ENCODE assay signal across 9 mouse cellular contexts in genomic region chr14:58937791-58938600, GRCm38 (mm10).
A peak's percentile ranks its signal among the peaks of the same experiment; 100 is the strongest.
DNase-seq lines count a peak whose midpoint lies in the region; ATAC-seq lines count a peak whose summit lies in the region.
"Had no signal": no experiment of that assay in that cellular context is flagged by ENCODE, and none has a peak within 500 bp of the region (broad histone marks: within the 10 kb centered on the region; RNA-seq: fewer than 3 reads in every experiment).

No protein-coding gene starts in this region.

- H3K27me3 ChIP-seq in forebrain, embryonic 15.5 days: no peaks in the 10 kb centered on the region
- no peaks in the 10 kb centered on the region for H3K27me3 ChIP-seq in midbrain, embryonic 10.5 days (ENCODE audit: low read depth, poor library complexity, severe bottlenecking)
- H3K27me3 ChIP-seq: limb, embryonic 12.5 days had no signal

- no peak overlapping the region for H3K4me3 ChIP-seq in forebrain, embryonic 15.5 days
- no peak overlapping the region for H3K4me3 ChIP-seq in midbrain, embryonic 10.5 days
- H3K4me3 ChIP-seq: limb, embryonic 12.5 days had no signal

- no peak overlapping the region for H3K9ac ChIP-seq in forebrain, embryonic 15.5 days (replicated peaks)
- H3K9ac ChIP-seq: limb, embryonic 12.5 days had no signal

- peaks cover 23% of the 10 kb centered on the region for H3K4me1 ChIP-seq in forebrain, embryonic 15.5 days
- peaks cover 33% of the 10 kb centered on the region for H3K4me1 ChIP-seq in midbrain, embryonic 10.5 days
- H3K4me1 ChIP-seq: limb, embryonic 12.5 days had no signal

- no peaks in the 10 kb centered on the region for H3K36me3 ChIP-seq in forebrain, embryonic 15.5 days
- H3K36me3 ChIP-seq in midbrain, embryonic 10.5 days: no peaks in the 10 kb centered on the region
- H3K36me3 ChIP-seq: limb, embryonic 12.5 days had no signal

- WGBS in forebrain, embryonic 15.5 days: 35% methylated on average over 12 of the region's 12 CpGs
- WGBS in midbrain, embryonic 10.5 days: 69% methylated on average over 12 of the region's 12 CpGs

- intact Hi-C loops in left cerebral cortex, postnatal 4 days (cut with DNase I): no loop called here

- H3K4me2 ChIP-seq in forebrain, embryonic 15.5 days (replicated peaks): peak overlapping the region; percentile 20
- H3K4me2 ChIP-seq: limb, embryonic 12.5 days had no signal

- H3K9me3 ChIP-seq in forebrain, embryonic 15.5 days: no peaks in the 10 kb centered on the region
- H3K9me3 ChIP-seq in midbrain, embryonic 10.5 days (replicated peaks): no peaks in the 10 kb centered on the region
- H3K9me3 ChIP-seq: limb, embryonic 12.5 days had no signal

- peak; percentile 10; the same call in 1 of the 2 replicates for ATAC-seq in cerebellum, adult (ENCODE audit: insufficient number of reproducible peaks, low FRiP score, low TSS enrichment)
- ATAC-seq in forebrain, embryonic 15.5 days (replicated peaks): peak; percentile 66
- ATAC-seq in monocyte, adult 5-6 weeks (replicated peaks; ENCODE audit: insufficient number of reproducible peaks, low FRiP score, low TSS enrichment, poor library complexity, severe bottlenecking): no peak

- no peak overlapping the region for H3K27ac ChIP-seq in forebrain, embryonic 15.5 days (replicated peaks)
- no peak overlapping the region for H3K27ac ChIP-seq in midbrain, embryonic 10.5 days (replicated peaks)
- H3K27ac ChIP-seq: limb, embryonic 12.5 days had no signal

- DNase-seq in left cerebral cortex, postnatal 4 days: peak; percentile 71
- DNase-seq in left cerebral cortex, adult 18-20 months (ENCODE audit: low spot score in 2 of 2): no peak
- DNase-seq in midbrain, embryonic 10.5 days (ENCODE audit: low spot score): peak; percentile 31
- no peak for DNase-seq in layer of hippocampus, adult 9-10 months (ENCODE audit: low spot score)
- DNase-seq in right cerebral cortex, postnatal 14 days: no peak

Comparison
In these comparisons a context has a peak if more than half of its experiments do, and no peak if none do; other contexts are left out.
1. DNase-seq: peak in left cerebral cortex, postnatal 4 days (single experiment) and midbrain, embryonic 10.5 days (single experiment); none in left cerebral cortex, adult 18-20 months (0 of 2), layer of hippocampus, adult 9-10 months (single experiment) and right cerebral cortex, postnatal 14 days (single experiment).